Mouse (Mus musculus): ENCODE results near the gene Brix1.
"Not testable (repeated sequence)": the region's sequence is repeated elsewhere in the genome, so short reads cannot be mapped to it uniquely, and the experiment has no call there.

- not testable (repeated sequence) for TF ChIP-seq ZC3H11A (IDR thresholded peaks at IDR 0.05; ENCODE audit: borderline replicate concordance, low read depth, low read length); MAFK (IDR thresholded peaks at IDR 0.05; ENCODE audit: insufficient read depth, low read depth, low read length); HCFC1 (IDR thresholded peaks at IDR 0.05; ENCODE audit: borderline replicate concordance, insufficient read depth, low read length)
Measured at GRCm38 (mm10) chr15:10496696-10497095, 10.9 kb upstream of the Brix1 start.
